Mouse (Mus musculus) liver, embryonic 16.5 days (tissue): ENCODE results near the gene Mydgf. TPM values are rescaled to one million over a fixed set of nuclear protein-coding genes. Genes with fewer than 3 reads are reported as not detected.

Source experiments
- ATAC-seq: fragments of 200-750 bp; cut with Nextera tagmentation; 2 replicates; pipeline ENCODE4 v1.8.0; 2017; ENCODE audit warnings: low read depth, mild to moderate bottlenecking, moderate number of reproducible peaks, moderate library complexity
- H3K27ac ChIP-seq: fragments of 300-500 bp; sonication (generic); 2 replicates; pipeline ENCODE4 v1.5.1; 2014; ENCODE audit warnings: mild to moderate bottlenecking, low read length
- H3K27me3 ChIP-seq: fragments of 300-500 bp; sonication (generic); 2 replicates; pipeline ENCODE4 v1.6.1; 2014; ENCODE audit warnings: low read depth, low read length, mixed read lengths; ENCODE audit not compliant: control insufficient read depth, insufficient read depth
- H3K36me3 ChIP-seq: fragments of 300-500 bp; sonication (generic); 2 replicates; pipeline ENCODE4 v1.6.1; 2014; ENCODE audit warnings: mild to moderate bottlenecking; ENCODE audit not compliant: control insufficient read depth, insufficient read depth
- H3K4me1 ChIP-seq: fragments of 300-500 bp; sonication (generic); 2 replicates; pipeline ENCODE4 v1.6.1; 2014; ENCODE audit warnings: low read depth, low read length, mixed read lengths; ENCODE audit not compliant: control insufficient read depth
- H3K4me2 ChIP-seq: fragments of 300-500 bp; sonication (generic); 2 replicates; pipeline ENCODE4 v1.6.1; 2014; ENCODE audit warnings: low read depth, low read length, mixed read lengths
- H3K4me3 ChIP-seq: fragments of 300-500 bp; sonication (generic); 2 replicates; pipeline ENCODE4 v1.5.1; 2014; ENCODE audit warnings: low read depth, mild to moderate bottlenecking, low read length
- H3K9ac ChIP-seq: fragments of 300-500 bp; sonication (generic); 2 replicates; pipeline ENCODE4 v1.6.1; 2014; ENCODE audit warnings: low read depth, low read length
- H3K9me3 ChIP-seq: fragments of 300-500 bp; sonication (generic); replicated peaks from 2 replicates; pipeline ENCODE4 v1.6.1; 2016; ENCODE audit warnings: low read length; ENCODE audit not compliant: control insufficient read depth
- WGBS: fragments of 180-500 bp; shearing (Covaris S2); extraction: QIAGEN DNeasy Blood & Tissue Kit; methylation state at CpG from one replicate; pipeline ENCODE4 v1.1.7; 2014; ENCODE audit not compliant: insufficient replicate concordance; 5-methylcytosine and 5-hydroxymethylcytosine counted together
- polyA plus RNA-seq: library from polyadenylated mRNA; unstranded; fragments of >200 nt; fragmentation: Nextera tagmentation; extraction: Ambion mirVana; gene quantifications from 2 replicates; pipeline ENCODE4 v1.2.1, GENCODE M21; 2015

Mydgf gene
- 56.2 and 56.4 TPM in 2 replicates for polyA plus RNA-seq

DNA sequence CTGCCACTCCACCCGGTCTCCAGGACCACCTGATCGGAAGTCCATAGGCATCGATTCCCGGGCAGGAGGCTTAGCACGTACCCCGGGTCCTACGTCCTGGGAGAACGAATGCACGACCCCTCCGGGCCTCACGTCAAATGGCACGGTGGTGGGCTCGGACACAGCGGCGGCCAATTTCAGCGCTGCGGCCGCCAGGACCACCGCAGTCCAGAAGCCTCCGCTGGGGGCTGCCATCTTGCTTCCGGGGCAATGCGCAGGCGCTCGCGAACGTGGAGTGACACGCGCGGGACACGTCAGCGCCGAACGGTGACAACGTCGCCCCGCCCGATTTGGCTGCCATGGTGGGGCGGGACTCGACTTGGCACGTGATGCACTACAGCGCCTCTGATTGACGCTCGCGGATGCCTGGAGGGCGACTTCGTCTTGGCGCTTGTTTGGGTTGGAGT is at the start of gene Mydgf:
Gene Mydgf (minus strand): TSS at position 263 of the 446 bp plus-strand sequence.
- peak; percentile 92 for ATAC-seq
- peak within 1 kb of the TSS; percentile 78 for H3K4me2 ChIP-seq
- peaks cover 10% of the 10 kb centered on the region for H3K4me1 ChIP-seq
- H3K27me3 ChIP-seq = no peaks in the 10 kb centered on the region
- peak within 1 kb of the TSS; percentile 77 for H3K4me3 ChIP-seq
- peak within 1 kb of the TSS; percentile 49 for H3K27ac ChIP-seq
- under 1% methylated on average over 47 of the region's 47 CpGs for WGBS
- H3K9ac ChIP-seq = peak within 1 kb of the TSS; percentile 70
- peaks cover 3% of the 10 kb centered on the region for H3K36me3 ChIP-seq
- no peaks in the 10 kb centered on the region for H3K9me3 ChIP-seq

- no peaks in the 10 kb centered on the region for H3K9me3 ChIP-seq
- ATAC-seq = no peak
- 45% methylated on average over 8 of the region's 8 CpGs for WGBS
- no peak overlapping the region for H3K27ac ChIP-seq
- H3K9ac ChIP-seq = no peak overlapping the region
- no peaks in the 10 kb centered on the region for H3K4me1 ChIP-seq
- H3K4me2 ChIP-seq = no peak overlapping the region
- H3K4me3 ChIP-seq = no peak overlapping the region
- no peaks in the 10 kb centered on the region for H3K27me3 ChIP-seq
- H3K36me3 ChIP-seq = no peaks in the 10 kb centered on the region
Observed at GRCm38 (mm10) chr17:56233389-56233788, 49.7 kb upstream of the Mydgf start.

- Histone ChIP-seq H3K9ac (no peak overlapping the region), H3K9me3 (no peaks in the 10 kb centered on the region), H3K36me3 (no peaks in the 10 kb centered on the region), H3K27me3 (no peaks in the 10 kb centered on the region), H3K27ac (no peak overlapping the region), H3K4me2 (no peak overlapping the region), H3K4me3 (no peak overlapping the region), H3K4me1 (no peaks in the 10 kb centered on the region)
- WGBS = 55% methylated on average over 10 of the region's 10 CpGs
- no peak for ATAC-seq
Observed at GRCm38 (mm10) chr17:56229943-56230342, 46.2 kb upstream of the Mydgf start.

DNA sequence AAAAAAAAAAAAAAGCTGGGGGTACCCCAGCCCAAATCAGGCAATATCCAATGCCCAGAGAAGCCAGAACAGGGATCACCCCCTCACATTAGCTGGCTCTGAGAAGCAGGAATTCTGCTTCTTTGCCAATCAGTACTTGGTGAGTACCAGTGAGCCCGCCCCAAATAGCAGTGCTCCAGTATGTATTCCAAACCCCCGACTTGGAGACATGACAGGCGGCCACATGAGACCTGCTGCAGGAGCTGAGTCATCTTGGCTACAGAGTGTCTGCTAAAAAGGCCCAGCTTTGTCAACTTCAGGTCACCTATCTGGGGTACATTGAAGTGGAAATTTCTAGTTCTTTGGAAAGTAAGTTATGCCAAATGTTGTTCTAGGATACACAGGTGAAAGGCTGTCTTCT is 42.8 kb upstream of the Mydgf start:
- Histone ChIP-seq H3K9me3 (no peaks in the 10 kb centered on the region), H3K27me3 (no peaks in the 10 kb centered on the region), H3K4me1 (no peaks in the 10 kb centered on the region), H3K4me2 (no peak overlapping the region), H3K27ac (no peak overlapping the region), H3K4me3 (no peak overlapping the region), H3K9ac (no peak overlapping the region), H3K36me3 (no peaks in the 10 kb centered on the region)
- WGBS = 44% methylated on average over 3 of the region's 3 CpGs
- ATAC-seq = no peak

DNA sequence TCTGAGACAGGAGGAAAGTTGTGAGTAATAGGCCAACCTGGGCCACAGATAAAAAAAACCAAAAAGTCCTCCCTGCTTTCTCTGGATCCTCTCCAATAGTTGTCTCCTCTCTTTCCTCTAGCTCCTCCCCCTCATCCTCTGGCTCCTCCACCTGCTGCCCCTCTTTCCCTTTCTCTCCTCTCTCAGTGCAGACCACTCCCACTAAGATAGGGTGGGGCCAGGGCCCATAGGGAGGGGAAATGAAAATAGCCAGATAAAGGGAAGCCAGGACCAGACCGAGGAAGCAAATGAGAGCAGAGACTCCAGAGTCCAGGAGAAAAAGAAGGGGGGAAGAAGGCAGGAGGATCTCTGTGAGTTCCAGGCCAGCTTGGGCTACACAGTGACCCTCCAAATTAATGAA is 41.2 kb upstream of the Mydgf start:
- H3K9ac ChIP-seq = no peak overlapping the region
- 16% methylated on average over 1 of the region's 1 CpGs for WGBS
- ATAC-seq = no peak
- no peaks in the 10 kb centered on the region for H3K9me3 ChIP-seq
- H3K4me2 ChIP-seq = no peak overlapping the region
- H3K4me3 ChIP-seq = no peak overlapping the region
- no peak overlapping the region for H3K27ac ChIP-seq
- H3K36me3 ChIP-seq = no peaks in the 10 kb centered on the region
- H3K4me1 ChIP-seq = no peaks in the 10 kb centered on the region
- no peaks in the 10 kb centered on the region for H3K27me3 ChIP-seq

GRCm38 (mm10) chr17:56219805-56220204 is 36.1 kb upstream of the Mydgf start:
- Histone ChIP-seq H3K9ac (no peak overlapping the region), H3K4me2 (peak overlapping the region; percentile 87; the same call in 1 of the 2 replicates), H3K9me3 (no peaks in the 10 kb centered on the region), H3K27me3 (no peaks in the 10 kb centered on the region), H3K4me1 (peaks cover 16% of the 10 kb centered on the region), H3K4me3 (no peak overlapping the region), H3K36me3 (no peaks in the 10 kb centered on the region), H3K27ac (peak overlapping the region; percentile 45)
- WGBS = 30% methylated on average over 3 of the region's 3 CpGs
- ATAC-seq = 0 out of 2 replicates have a peak, but pooled peaks have one; percentile 8

- H3K27ac ChIP-seq = peak overlapping the region; percentile 45
- 28% methylated on average over 12 of the region's 12 CpGs for WGBS
- peaks cover 16% of the 10 kb centered on the region for H3K4me1 ChIP-seq
- H3K4me2 ChIP-seq = peak overlapping the region; percentile 87
- peak overlapping the region; percentile 82 for H3K9ac ChIP-seq
- H3K4me3 ChIP-seq = peak overlapping the region; percentile 82
- H3K36me3 ChIP-seq = no peaks in the 10 kb centered on the region
- H3K27me3 ChIP-seq = no peaks in the 10 kb centered on the region
- H3K9me3 ChIP-seq = no peaks in the 10 kb centered on the region
- ATAC-seq = no peak
Observed at GRCm38 (mm10) chr17:56219251-56219650, 35.5 kb upstream of the Mydgf start.

GRCm38 (mm10) chr17:56218377-56219191 is 34.9 kb upstream of the Mydgf start, which contains the start of gene Dpp9:
Gene Dpp9 (minus strand): TSS chr17:56218905.
- Histone ChIP-seq H3K27me3 (no peaks in the 10 kb centered on the region), H3K4me2 (peak within 1 kb of the TSS; percentile 87), H3K4me1 (peaks cover 16% of the 10 kb centered on the region), H3K9ac (peak within 1 kb of the TSS; percentile 82), H3K36me3 (no peaks in the 10 kb centered on the region), H3K9me3 (no peaks in the 10 kb centered on the region), H3K4me3 (peak within 1 kb of the TSS; percentile 82), H3K27ac (peak within 1 kb of the TSS; percentile 82)
- ATAC-seq = peak; percentile 94
- under 1% methylated on average over 78 of the region's 78 CpGs for WGBS

DNA sequence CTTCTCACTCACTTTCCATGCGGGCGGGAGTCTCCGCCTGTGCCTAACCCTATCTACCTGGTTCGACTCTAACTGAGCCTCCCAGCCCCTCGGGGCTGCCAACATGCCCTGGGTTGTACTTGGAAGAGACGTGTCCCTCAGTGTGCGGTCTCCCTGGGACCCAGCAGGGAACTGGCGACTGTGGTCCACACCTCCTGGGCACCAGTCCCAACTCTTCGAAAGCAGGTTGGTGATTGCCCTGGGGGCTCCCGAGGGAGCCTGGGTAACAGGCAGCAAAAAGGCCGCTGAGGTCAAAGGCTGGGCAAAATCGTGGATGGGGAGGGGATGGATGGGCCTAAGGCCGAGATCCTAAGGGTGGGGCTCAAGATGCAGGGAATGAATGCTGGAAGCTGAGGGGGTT is 34.0 kb upstream of the Mydgf start:
- Histone ChIP-seq H3K36me3 (no peaks in the 10 kb centered on the region), H3K9me3 (no peaks in the 10 kb centered on the region), H3K9ac (peak overlapping the region; percentile 82), H3K4me1 (peaks cover 22% of the 10 kb centered on the region), H3K4me2 (peak overlapping the region; percentile 87), H3K4me3 (peak overlapping the region; percentile 82), H3K27ac (no peak overlapping the region), H3K27me3 (no peaks in the 10 kb centered on the region)
- WGBS = 63% methylated on average over 13 of the region's 13 CpGs
- ATAC-seq = no peak
